Mouse (Mus musculus) heart, adult 2 months (tissue): Measurements from ENCODE around the gene Mapk6.

Source experiments
- CTCF ChIP-seq: fragments of 200-600 bp; IDR thresholded peaks from 2 replicates; pipeline ENCODE4 v1.8.1; 2022; ENCODE audit warnings: antibody characterized with exemption, mild to moderate bottlenecking, moderate library complexity
- EP300 ChIP-seq: fragments of 200-500 bp; IDR thresholded peaks from 2 replicates; pipeline ENCODE4 v1.6.1; 2011; ENCODE audit warnings: low read depth, low read length, control low read depth; ENCODE audit not compliant: insufficient read depth
- POLR2A ChIP-seq: fragments of 200-500 bp; IDR thresholded peaks from 2 replicates; pipeline ENCODE4 v1.6.1; 2011; ENCODE audit warnings: mild to moderate bottlenecking, low read depth, low read length, control low read depth; ENCODE audit not compliant: insufficient read depth

- TF ChIP-seq POLR2A (no peak), CTCF (no peak), EP300 (no peak)
Measured at GRCm38 (mm10) chr9:75348641-75349040, 61.2 kb downstream of the Mapk6 start.
